Mouse (Mus musculus) erythroblast, embryonic 14.5 days (primary cell): ENCODE results near the gene Cux1.

Experiments
- GATA1 ChIP-seq: IDR thresholded peaks from 2 replicates; pipeline ENCODE4 v1.6.1; 2012; ENCODE audit warnings: low read length, inconsistent platforms, mixed read lengths
- TAL1 ChIP-seq: IDR thresholded peaks from 3 replicates; pipeline ENCODE4 v1.6.1; 2012; ENCODE audit warnings: low read length, inconsistent platforms, mixed read lengths

- TF ChIP-seq TAL1 (no peak), GATA1 (no peak)
These were observed 230.3 kb downstream of the Cux1 start for GRCm38 (mm10) chr5:136336798-136337527.
